Mouse (Mus musculus): ENCODE data around the gene Cacng2.

Cacng2 gene

GRCm38 (mm10) chr15:78119704-78120103 lies at the start of gene Cacng2:
Gene Cacng2 (minus strand): TSS chr15:78120028.
- DNase-seq (ENCODE audit: low read depth, low spot score), result peak; percentile 98

GRCm38 (mm10) chr15:78169566-78169965 lies 49.7 kb upstream of the Cacng2 start:
- DNase-seq (ENCODE audit: low read depth, low spot score), result no peak

GRCm38 (mm10) chr15:78165292-78165691 lies 45.5 kb upstream of the Cacng2 start:
- no peak for DNase-seq (ENCODE audit: low read depth, low spot score)

- no peak for DNase-seq (ENCODE audit: low read depth, low spot score)
These were observed 44.6 kb upstream of the Cacng2 start for GRCm38 (mm10) chr15:78164466-78164865.

GRCm38 (mm10) chr15:78161946-78162345 lies 42.1 kb upstream of the Cacng2 start:
- DNase-seq (ENCODE audit: low read depth, low spot score), result no peak

- DNase-seq (ENCODE audit: low read depth, low spot score), result no peak
These were observed 38.5 kb upstream of the Cacng2 start for GRCm38 (mm10) chr15:78158335-78158734.

GRCm38 (mm10) chr15:78157824-78158223 lies 38.0 kb upstream of the Cacng2 start:
- no peak for DNase-seq (ENCODE audit: low read depth, low spot score)

GRCm38 (mm10) chr15:78157330-78157729 lies 37.5 kb upstream of the Cacng2 start:
- no peak for DNase-seq (ENCODE audit: low read depth, low spot score)

GRCm38 (mm10) chr15:78155421-78155820 lies 35.6 kb upstream of the Cacng2 start:
- no peak for DNase-seq (ENCODE audit: low read depth, low spot score)

- peak; percentile 21 for DNase-seq (ENCODE audit: low read depth, low spot score)
These were observed 33.4 kb upstream of the Cacng2 start for GRCm38 (mm10) chr15:78153045-78153775.

- DNase-seq (ENCODE audit: low read depth, low spot score), result peak; percentile 79
These were observed 28.7 kb upstream of the Cacng2 start for GRCm38 (mm10) chr15:78148565-78148964.

- peak; percentile 71 for DNase-seq (ENCODE audit: low read depth, low spot score)
These were observed 20.4 kb upstream of the Cacng2 start for GRCm38 (mm10) chr15:78140226-78140625.

GRCm38 (mm10) chr15:78134606-78135005 lies 14.8 kb upstream of the Cacng2 start:
- DNase-seq (ENCODE audit: low read depth, low spot score), result no peak

- no peak for DNase-seq (ENCODE audit: low read depth, low spot score)
These were observed 13.6 kb upstream of the Cacng2 start for GRCm38 (mm10) chr15:78133389-78133788.

- DNase-seq (ENCODE audit: low read depth, low spot score), result peak; percentile 35
These were observed 580 bp downstream of the Cacng2 start for GRCm38 (mm10) chr15:78119248-78119647.

GRCm38 (mm10) chr15:78118275-78118995 lies 1.4 kb downstream of the Cacng2 start:
- no peak for DNase-seq (ENCODE audit: low read depth, low spot score)

GRCm38 (mm10) chr15:78117731-78118130 lies 2.1 kb downstream of the Cacng2 start:
- no peak for DNase-seq (ENCODE audit: low read depth, low spot score)

GRCm38 (mm10) chr15:78116936-78117335 lies 2.9 kb downstream of the Cacng2 start:
- DNase-seq (ENCODE audit: low read depth, low spot score), result no peak

- DNase-seq (ENCODE audit: low read depth, low spot score), result no peak
These were observed 3.6 kb downstream of the Cacng2 start for GRCm38 (mm10) chr15:78116244-78116643.

- no peak for DNase-seq (ENCODE audit: low read depth, low spot score)
These were observed 20.3 kb downstream of the Cacng2 start for GRCm38 (mm10) chr15:78099516-78099915.

GRCm38 (mm10) chr15:78096004-78096403 lies 23.8 kb downstream of the Cacng2 start:
- DNase-seq (ENCODE audit: low read depth, low spot score), result peak; percentile 15

GRCm38 (mm10) chr15:78093597-78093996 lies 26.2 kb downstream of the Cacng2 start:
- no peak for DNase-seq (ENCODE audit: low read depth, low spot score)

Measured in R1 (cell line).